Mouse (Mus musculus): Measurements from ENCODE around the gene Leo1.

Gene Leo1

GRCm38 (mm10) chr9:75440796-75441666, at the start of gene Leo1:
TSS of gene Leo1 (plus strand) at chr9:75441524.
- DNase-seq (ENCODE audit: extremely low spot score): peak; percentile 90

GRCm38 (mm10) chr9:75393251-75393650, 48.1 kb upstream of the Leo1 start:
- DNase-seq (ENCODE audit: extremely low spot score): no peak

GRCm38 (mm10) chr9:75395971-75396370, 45.4 kb upstream of the Leo1 start:
- DNase-seq (ENCODE audit: extremely low spot score): no peak

GRCm38 (mm10) chr9:75399069-75399468, 42.3 kb upstream of the Leo1 start:
- no peak for DNase-seq (ENCODE audit: extremely low spot score)

- DNase-seq (ENCODE audit: extremely low spot score): no peak
These were observed 40.7 kb upstream of the Leo1 start for GRCm38 (mm10) chr9:75400639-75401038.

GRCm38 (mm10) chr9:75401593-75402504, 39.5 kb upstream of the Leo1 start:
- DNase-seq (ENCODE audit: extremely low spot score): no peak

- DNase-seq (ENCODE audit: extremely low spot score): no peak
These were observed 37.8 kb upstream of the Leo1 start for GRCm38 (mm10) chr9:75403520-75403919.

GRCm38 (mm10) chr9:75406121-75406520, 35.2 kb upstream of the Leo1 start:
- no peak for DNase-seq (ENCODE audit: extremely low spot score)

- DNase-seq (ENCODE audit: extremely low spot score): peak; percentile 30
These were observed 33.5 kb upstream of the Leo1 start for GRCm38 (mm10) chr9:75407803-75408202.

- peak; percentile 48 for DNase-seq (ENCODE audit: extremely low spot score)
These were observed 33.0 kb upstream of the Leo1 start for GRCm38 (mm10) chr9:75408204-75408826.

- DNase-seq (ENCODE audit: extremely low spot score): peak; percentile 78
These were observed 32.1 kb upstream of the Leo1 start for GRCm38 (mm10) chr9:75409031-75409851.

- peak; percentile 95 for DNase-seq (ENCODE audit: extremely low spot score)
These were observed 31.4 kb upstream of the Leo1 start, which contains the start of gene Mapk6 for GRCm38 (mm10) chr9:75409852-75410378. TSS of gene Mapk6 (minus strand) at chr9:75410005.

GRCm38 (mm10) chr9:75410868-75411487, 30.3 kb upstream of the Leo1 start:
- DNase-seq (ENCODE audit: extremely low spot score): no peak

GRCm38 (mm10) chr9:75411584-75411983, 29.7 kb upstream of the Leo1 start:
- DNase-seq (ENCODE audit: extremely low spot score): no peak

- no peak for DNase-seq (ENCODE audit: extremely low spot score)
These were observed 28.1 kb upstream of the Leo1 start for GRCm38 (mm10) chr9:75413206-75413605.

GRCm38 (mm10) chr9:75414204-75414603, 27.1 kb upstream of the Leo1 start:
- no peak for DNase-seq (ENCODE audit: extremely low spot score)

- no peak for DNase-seq (ENCODE audit: extremely low spot score)
These were observed 19.1 kb upstream of the Leo1 start for GRCm38 (mm10) chr9:75422251-75422691.

- DNase-seq (ENCODE audit: extremely low spot score): no peak
These were observed 17.6 kb upstream of the Leo1 start for GRCm38 (mm10) chr9:75423683-75424082.

- no peak for DNase-seq (ENCODE audit: extremely low spot score)
These were observed 16.8 kb upstream of the Leo1 start for GRCm38 (mm10) chr9:75424358-75425150.
